Mouse (Mus musculus): ENCODE measurements at regions not wholly inside any gene's neighbourhood (a gene's known extent, or its start where the extent isn't known, plus 50 kb on each side); places are given as distances from the start of the nearest gene placed in this dataset.

DNA sequence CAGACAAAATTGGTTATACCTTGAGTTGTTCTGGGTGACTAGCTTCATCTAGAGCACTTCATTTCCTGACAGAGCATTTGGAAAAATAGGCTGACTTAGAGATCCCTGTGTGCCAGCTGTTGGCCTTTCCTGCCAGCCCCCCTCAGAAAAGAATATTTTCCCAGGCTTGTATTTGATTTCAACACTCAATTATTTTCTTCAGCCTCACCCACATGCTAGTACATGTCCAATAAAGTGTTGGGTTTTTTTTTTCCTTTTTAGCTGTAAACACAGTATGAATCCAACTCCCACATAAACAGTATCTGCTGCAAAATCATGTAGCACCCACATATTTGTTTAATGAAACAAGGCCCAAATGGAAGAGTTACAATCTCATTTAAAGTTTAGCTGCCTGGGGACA is 256.8 kb upstream of the Acvr2a start:
- no peaks in the 10 kb centered on the region for H3K9me3 ChIP-seq (replicated peaks; ENCODE audit: control insufficient read depth, insufficient read depth, low read length, poor library complexity, severe bottlenecking)
- H3K4me3 ChIP-seq (ENCODE audit: low read depth, low read length): no peak overlapping the region
- H3K27me3 ChIP-seq (ENCODE audit: control insufficient read depth, insufficient read depth, low read length, poor library complexity, severe bottlenecking): no peaks in the 10 kb centered on the region
- H3K4me1 ChIP-seq (ENCODE audit: control insufficient read depth, insufficient read depth, low read length): no peaks in the 10 kb centered on the region
- no peak overlapping the region for H3K9ac ChIP-seq (ENCODE audit: low read depth, poor library complexity, severe bottlenecking)
- TF ChIP-seq POLR2A (IDR thresholded peaks at IDR 0.05; ENCODE audit: insufficient read depth, low read length) (no peak), EP300 (IDR thresholded peaks at IDR 0.05; ENCODE audit: insufficient read depth, low read depth, low read length) (no peak), CTCF (IDR thresholded peaks at IDR 0.05; ENCODE audit: low read depth, low read length) (no peak)
- H3K36me3 ChIP-seq (ENCODE audit: control insufficient read depth, insufficient read depth, low read length, poor library complexity, severe bottlenecking): no peaks in the 10 kb centered on the region
- H3K27ac ChIP-seq (ENCODE audit: insufficient read depth, low read length): no peak overlapping the region

DNA sequence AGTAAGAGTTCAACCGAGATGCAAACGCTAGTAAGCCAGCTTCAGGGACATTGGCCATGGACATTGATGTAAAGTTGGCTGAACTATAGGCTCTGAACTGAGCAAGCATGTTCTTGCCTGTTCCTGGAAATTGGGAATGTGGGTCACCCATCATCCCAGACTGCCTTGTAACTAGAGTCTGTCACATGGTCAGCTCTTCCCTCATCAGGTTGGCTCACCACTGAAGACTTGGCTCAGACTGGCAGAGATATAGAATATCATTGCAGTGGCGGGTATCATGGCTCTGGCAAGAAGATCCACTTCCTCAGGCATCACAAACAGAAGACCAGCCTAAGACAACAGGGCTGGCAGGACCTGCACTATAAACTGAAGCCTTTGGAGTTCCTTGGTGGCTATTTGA is 255.3 kb upstream of the Acvr2a start:
- Histone ChIP-seq H3K4me3 (ENCODE audit: low read depth, low read length) (no peak overlapping the region), H3K27me3 (ENCODE audit: control insufficient read depth, insufficient read depth, low read length, poor library complexity, severe bottlenecking) (no peaks in the 10 kb centered on the region), H3K4me1 (ENCODE audit: control insufficient read depth, insufficient read depth, low read length) (no peaks in the 10 kb centered on the region), H3K9me3 (replicated peaks; ENCODE audit: control insufficient read depth, insufficient read depth, low read length, poor library complexity, severe bottlenecking) (no peaks in the 10 kb centered on the region), H3K9ac (ENCODE audit: low read depth, poor library complexity, severe bottlenecking) (no peak overlapping the region), H3K36me3 (ENCODE audit: control insufficient read depth, insufficient read depth, low read length, poor library complexity, severe bottlenecking) (no peaks in the 10 kb centered on the region), H3K27ac (ENCODE audit: insufficient read depth, low read length) (no peak overlapping the region)
- TF ChIP-seq POLR2A (IDR thresholded peaks at IDR 0.05; ENCODE audit: insufficient read depth, low read length) (no peak), EP300 (IDR thresholded peaks at IDR 0.05; ENCODE audit: insufficient read depth, low read depth, low read length) (no peak), CTCF (IDR thresholded peaks at IDR 0.05; ENCODE audit: low read depth, low read length) (no peak)

GRCm38 (mm10) chr2:48563636-48564035 is 250.3 kb upstream of the Acvr2a start:
- H3K36me3 ChIP-seq (ENCODE audit: control insufficient read depth, insufficient read depth, low read length, poor library complexity, severe bottlenecking): no peaks in the 10 kb centered on the region
- H3K9me3 ChIP-seq (replicated peaks; ENCODE audit: control insufficient read depth, insufficient read depth, low read length, poor library complexity, severe bottlenecking): no peaks in the 10 kb centered on the region
- no peak overlapping the region for H3K27ac ChIP-seq (ENCODE audit: insufficient read depth, low read length)
- H3K27me3 ChIP-seq (ENCODE audit: control insufficient read depth, insufficient read depth, low read length, poor library complexity, severe bottlenecking): no peaks in the 10 kb centered on the region
- TF ChIP-seq POLR2A (IDR thresholded peaks at IDR 0.05; ENCODE audit: insufficient read depth, low read length) (no peak), EP300 (IDR thresholded peaks at IDR 0.05; ENCODE audit: insufficient read depth, low read depth, low read length) (no peak), CTCF (IDR thresholded peaks at IDR 0.05; ENCODE audit: low read depth, low read length) (no peak)
- no peaks in the 10 kb centered on the region for H3K4me1 ChIP-seq (ENCODE audit: control insufficient read depth, insufficient read depth, low read length)
- no peak overlapping the region for H3K4me3 ChIP-seq (ENCODE audit: low read depth, low read length)
- H3K9ac ChIP-seq (ENCODE audit: low read depth, poor library complexity, severe bottlenecking): no peak overlapping the region

DNA sequence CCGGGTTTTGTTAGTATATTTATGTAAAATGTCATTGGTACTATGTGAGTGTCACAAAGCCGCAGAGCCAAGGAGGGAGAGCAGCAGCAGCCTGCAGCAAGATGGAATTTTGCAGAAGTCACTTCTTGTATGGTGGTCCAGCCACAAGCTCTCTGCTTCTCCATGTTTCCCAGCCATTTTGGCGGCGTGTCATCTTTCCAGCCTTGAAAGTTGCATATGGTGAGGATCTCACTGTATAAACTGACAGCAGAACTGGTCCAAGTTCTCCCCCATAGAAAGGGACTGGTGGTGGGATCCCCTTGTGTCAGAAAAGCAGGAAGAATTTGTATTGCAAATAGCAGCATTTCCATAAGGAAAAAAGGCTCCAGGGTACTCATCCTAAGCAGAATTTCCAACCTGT is 249.7 kb upstream of the Acvr2a start:
- H3K4me1 ChIP-seq (ENCODE audit: control insufficient read depth, insufficient read depth, low read length): no peaks in the 10 kb centered on the region
- no peak overlapping the region for H3K9ac ChIP-seq (ENCODE audit: low read depth, poor library complexity, severe bottlenecking)
- H3K27me3 ChIP-seq (ENCODE audit: control insufficient read depth, insufficient read depth, low read length, poor library complexity, severe bottlenecking): no peaks in the 10 kb centered on the region
- H3K9me3 ChIP-seq (replicated peaks; ENCODE audit: control insufficient read depth, insufficient read depth, low read length, poor library complexity, severe bottlenecking): no peaks in the 10 kb centered on the region
- no peak overlapping the region for H3K4me3 ChIP-seq (ENCODE audit: low read depth, low read length)
- no peak for TF ChIP-seq POLR2A (IDR thresholded peaks at IDR 0.05; ENCODE audit: insufficient read depth, low read length)
- no peak for TF ChIP-seq CTCF (IDR thresholded peaks at IDR 0.05; ENCODE audit: low read depth, low read length)
- no peak for TF ChIP-seq EP300 (IDR thresholded peaks at IDR 0.05; ENCODE audit: insufficient read depth, low read depth, low read length)
- no peaks in the 10 kb centered on the region for H3K36me3 ChIP-seq (ENCODE audit: control insufficient read depth, insufficient read depth, low read length, poor library complexity, severe bottlenecking)
- no peak overlapping the region for H3K27ac ChIP-seq (ENCODE audit: insufficient read depth, low read length)

DNA sequence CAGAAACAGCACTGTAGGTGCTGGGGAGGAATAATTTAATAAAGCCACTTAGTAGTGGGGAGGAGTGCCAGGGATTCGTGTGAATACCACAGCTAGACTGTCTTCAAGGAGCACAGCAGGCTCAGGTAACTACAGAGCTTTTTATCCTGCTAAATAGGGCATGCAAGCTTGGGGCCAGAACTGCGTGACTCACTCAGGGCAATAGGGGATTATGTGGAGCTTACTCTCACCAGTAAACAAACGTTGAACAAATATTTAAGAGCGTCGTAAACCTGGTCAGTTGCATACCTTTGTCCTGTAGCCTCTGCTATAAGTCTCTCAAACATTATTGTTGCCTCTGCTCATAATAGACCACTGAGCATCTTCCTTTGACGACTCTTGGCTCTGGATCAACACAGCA is 246.0 kb upstream of the Acvr2a start:
- TF ChIP-seq EP300 (IDR thresholded peaks at IDR 0.05; ENCODE audit: insufficient read depth, low read depth, low read length) (no peak), CTCF (IDR thresholded peaks at IDR 0.05; ENCODE audit: low read depth, low read length) (no peak), POLR2A (IDR thresholded peaks at IDR 0.05; ENCODE audit: insufficient read depth, low read length) (no peak)

GRCm38 (mm10) chr2:48586162-48586830 is 227.6 kb upstream of the Acvr2a start:
- TF ChIP-seq EP300 (IDR thresholded peaks at IDR 0.05; ENCODE audit: insufficient read depth, low read depth, low read length): no peak
- no peak for TF ChIP-seq CTCF (IDR thresholded peaks at IDR 0.05; ENCODE audit: low read depth, low read length)
- Histone ChIP-seq H3K27me3 (ENCODE audit: control insufficient read depth, insufficient read depth, low read length, poor library complexity, severe bottlenecking) (no peaks in the 10 kb centered on the region), H3K27ac (ENCODE audit: insufficient read depth, low read length) (no peak overlapping the region), H3K9ac (ENCODE audit: low read depth, poor library complexity, severe bottlenecking) (no peak overlapping the region), H3K4me3 (ENCODE audit: low read depth, low read length) (no peak overlapping the region), H3K36me3 (ENCODE audit: control insufficient read depth, insufficient read depth, low read length, poor library complexity, severe bottlenecking) (no peaks in the 10 kb centered on the region), H3K4me1 (ENCODE audit: control insufficient read depth, insufficient read depth, low read length) (no peaks in the 10 kb centered on the region), H3K9me3 (replicated peaks; ENCODE audit: control insufficient read depth, insufficient read depth, low read length, poor library complexity, severe bottlenecking) (no peaks in the 10 kb centered on the region)

More for the DNA sequence above, 246.0 kb upstream of the Acvr2a start:
- Histone ChIP-seq H3K27ac (ENCODE audit: insufficient read depth, low read length) (no peak overlapping the region), H3K36me3 (ENCODE audit: control insufficient read depth, insufficient read depth, low read length, poor library complexity, severe bottlenecking) (no peaks in the 10 kb centered on the region), H3K27me3 (ENCODE audit: control insufficient read depth, insufficient read depth, low read length, poor library complexity, severe bottlenecking) (no peaks in the 10 kb centered on the region), H3K4me1 (ENCODE audit: control insufficient read depth, insufficient read depth, low read length) (no peaks in the 10 kb centered on the region), H3K4me3 (ENCODE audit: low read depth, low read length) (no peak overlapping the region), H3K9ac (ENCODE audit: low read depth, poor library complexity, severe bottlenecking) (no peak overlapping the region), H3K9me3 (replicated peaks; ENCODE audit: control insufficient read depth, insufficient read depth, low read length, poor library complexity, severe bottlenecking) (no peaks in the 10 kb centered on the region)

Data from ES-Bruce4 (cell line).